Mouse (Mus musculus) megakaryocyte, adult 5-6 weeks (primary cell): ENCODE measurements around the gene Gmeb2. TPM values are rescaled to one million over a fixed set of nuclear protein-coding genes. Genes with fewer than 3 reads are reported as not detected.
A peak's percentile ranks its signal among the peaks of the same experiment; 100 is the strongest.

Experiments used
- ATAC-seq: 2 replicates; pipeline ENCODE4 v1.8.0; 2016; ENCODE audit warnings: mild to moderate bottlenecking, inconsistent platforms; ENCODE audit not compliant: poor library complexity, severe bottlenecking
- total RNA-seq, 2 experiments: library from RNA; stranded (forward) in 1 of 2; stranded (reverse) in 1 of 2; fragments of 153-499, 151-499 nt in 1 of 2; fragments of 221-1000, 200-1000 nt in 1 of 2; gene quantifications; 2 replicates each; pipeline versions ENCODE4 v1.2.3 to v1.2.4; 2015 to 2017

Gmeb2 gene
- total RNA-seq, 2 experiments from 2014 or later, result 12.5 to 13.4 TPM

DNA sequence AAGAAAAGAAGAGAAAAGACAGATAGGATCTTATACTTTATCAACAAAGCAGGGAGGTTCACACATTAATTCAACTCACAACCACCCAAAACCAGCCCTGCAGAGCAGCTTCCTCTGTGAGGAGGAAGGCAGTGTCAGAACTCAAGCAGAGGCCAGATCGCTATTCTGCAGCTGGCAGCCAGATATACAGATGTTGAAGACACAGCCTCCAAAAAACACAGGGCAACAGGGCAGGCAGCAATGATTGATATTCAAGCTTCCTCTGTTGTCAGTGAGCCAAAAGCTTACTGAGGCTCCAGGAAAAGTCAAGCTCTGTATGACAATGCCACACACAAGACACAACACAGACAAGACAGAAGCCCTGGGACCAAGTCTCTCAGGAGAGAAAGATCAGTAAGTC lies 11.1 kb downstream of the Gmeb2 start:
- no peak for ATAC-seq

DNA sequence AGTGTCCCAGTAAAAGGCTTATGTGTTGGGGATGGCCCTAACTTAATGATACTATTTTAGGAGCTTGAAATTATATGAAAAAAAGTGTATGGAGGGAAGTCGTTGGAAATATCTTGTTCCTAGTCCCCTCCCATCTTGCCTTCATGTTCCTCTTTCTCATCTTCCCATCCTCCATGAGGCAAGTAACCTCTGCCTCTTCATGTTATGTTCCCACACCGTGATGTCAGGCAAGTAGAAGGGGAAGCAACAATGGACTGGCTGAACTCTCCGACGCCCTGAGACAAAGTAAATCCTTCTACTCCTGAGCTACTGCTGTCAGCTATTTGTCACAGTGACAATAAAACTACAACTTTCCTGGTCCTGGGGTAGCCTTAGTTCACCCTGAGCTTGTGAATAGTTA lies 13.2 kb downstream of the Gmeb2 start:
- peak; percentile 85 for ATAC-seq

- peak; percentile 51; the same call in 1 of the 2 replicates for ATAC-seq
These were observed 14.0 kb downstream of the Gmeb2 start for GRCm38 (mm10) chr2:181273829-181274228.

GRCm38 (mm10) chr2:181272092-181272491 lies 15.7 kb downstream of the Gmeb2 start:
- no peak for ATAC-seq

GRCm38 (mm10) chr2:181266839-181267238 lies 21.0 kb downstream of the Gmeb2 start:
- no peak for ATAC-seq

GRCm38 (mm10) chr2:181253248-181253647 lies 34.6 kb downstream of the Gmeb2 start:
- no peak for ATAC-seq

GRCm38 (mm10) chr2:181251841-181252240 lies 36.0 kb downstream of the Gmeb2 start:
- ATAC-seq, result no peak

DNA sequence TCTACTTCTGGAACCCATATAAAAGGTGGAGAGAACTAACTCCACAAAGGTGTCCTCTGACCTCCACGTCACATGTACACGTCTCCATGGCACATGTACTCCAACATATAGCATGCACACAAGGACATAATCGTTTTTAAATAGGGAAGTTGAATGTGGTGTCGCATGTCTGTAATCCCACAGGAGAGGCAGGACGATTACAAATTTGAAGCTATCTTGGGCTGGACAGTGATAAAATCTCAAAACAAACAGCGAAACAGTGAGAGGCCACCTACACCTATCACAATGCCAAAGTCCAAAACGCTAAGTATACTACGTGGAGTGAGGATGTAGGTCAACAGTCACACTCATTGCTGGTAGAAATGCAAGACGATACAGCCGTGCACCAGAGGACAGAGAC lies 38.6 kb downstream of the Gmeb2 start:
- no peak for ATAC-seq

- no peak for ATAC-seq
These were observed 42.8 kb downstream of the Gmeb2 start for GRCm38 (mm10) chr2:181245031-181245430.

- peak; percentile 87 for ATAC-seq
These were observed 44.0 kb downstream of the Gmeb2 start for GRCm38 (mm10) chr2:181243706-181244394.

GRCm38 (mm10) chr2:181242314-181242665 lies 45.5 kb downstream of the Gmeb2 start:
- ATAC-seq, result no peak

GRCm38 (mm10) chr2:181241602-181242313 lies 46.1 kb downstream of the Gmeb2 start, which contains the start of gene Helz2:
Gene Helz2 (minus strand): TSS chr2:181242027.
- peak; percentile 69 for ATAC-seq

GRCm38 (mm10) chr2:181240806-181241440 lies 46.9 kb downstream of the Gmeb2 start:
- no peak for ATAC-seq

DNA sequence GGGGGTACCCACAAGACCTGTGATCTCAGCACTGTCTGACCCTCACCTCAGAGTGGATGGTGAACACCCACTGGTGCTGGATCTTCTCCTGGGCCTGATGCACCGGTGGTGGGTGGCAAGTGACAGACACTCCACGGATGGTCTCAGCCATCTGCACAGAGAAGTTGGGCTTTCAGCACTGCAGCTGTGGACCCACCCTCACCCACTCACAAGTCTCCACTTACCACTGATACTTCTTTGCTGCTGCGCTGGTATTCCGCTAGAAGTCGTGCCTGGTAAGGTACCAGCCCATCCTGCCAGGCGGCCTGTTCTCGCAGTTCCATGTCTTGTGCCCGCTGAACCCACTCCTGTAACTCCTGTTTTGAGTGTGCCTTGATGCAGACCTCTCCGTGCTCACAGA lies 48.6 kb downstream of the Gmeb2 start:
- ATAC-seq, result no peak

DNA sequence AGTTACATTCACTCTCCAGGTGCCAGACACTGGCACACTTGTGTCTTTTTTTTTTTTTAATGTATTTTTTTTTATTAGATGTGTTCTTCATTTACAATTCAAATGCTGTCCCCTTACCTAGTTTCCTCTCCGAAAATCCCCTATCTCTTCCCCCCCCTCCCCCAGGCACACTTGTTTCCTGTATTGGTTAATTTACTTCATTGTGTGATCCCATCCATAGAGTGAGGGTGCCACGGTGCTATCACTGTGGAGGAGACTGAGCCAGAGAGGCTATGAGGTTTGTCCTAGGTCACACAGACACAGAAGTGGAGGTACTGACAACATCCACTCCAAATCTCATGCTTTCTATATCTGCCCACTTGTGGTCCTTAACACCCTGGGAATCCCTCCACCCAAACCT lies 49.0 kb downstream of the Gmeb2 start:
- ATAC-seq, result no peak

GRCm38 (mm10) chr2:181238091-181238610 lies 49.7 kb downstream of the Gmeb2 start:
- no peak for ATAC-seq

DNA sequence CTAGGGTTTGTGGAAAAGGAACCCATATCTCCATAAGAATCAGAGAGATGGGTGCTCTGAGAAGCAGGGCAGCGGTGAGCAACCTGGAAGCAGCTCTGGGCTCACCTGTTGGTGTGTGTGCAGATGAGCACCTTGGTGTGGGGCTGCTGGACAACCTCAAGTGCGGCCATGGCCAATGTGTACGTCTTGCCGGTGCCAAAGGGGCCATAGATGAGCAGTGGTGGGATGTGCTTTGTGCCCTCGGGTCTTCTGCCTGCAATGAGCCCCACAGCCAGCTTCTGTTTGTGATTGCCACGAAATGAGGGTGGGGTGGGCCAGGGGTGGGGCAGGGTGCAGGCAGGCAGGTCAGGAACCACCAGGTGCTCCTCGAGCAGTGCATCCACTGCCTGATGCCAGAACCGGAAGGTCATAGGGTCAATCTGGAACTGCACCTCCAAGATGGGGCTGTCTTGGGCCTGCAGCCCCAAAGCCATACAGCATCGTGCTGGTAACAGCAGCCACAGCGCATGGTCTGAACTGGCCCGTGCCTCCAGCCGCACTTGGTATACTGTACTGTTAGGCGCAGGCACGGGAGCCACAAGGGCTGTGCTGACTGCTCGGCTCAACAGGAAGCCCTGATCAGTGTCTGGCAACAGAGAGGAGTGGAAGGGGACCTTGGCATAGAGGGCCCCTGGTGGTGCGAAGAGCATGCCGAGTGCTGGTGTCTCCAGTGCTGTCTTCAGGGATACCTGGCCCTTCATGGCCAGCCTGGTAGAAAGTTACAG lies 50.4 kb downstream of the Gmeb2 start:
- ATAC-seq, result no peak

- ATAC-seq, result no peak
These were observed 51.9 kb downstream of the Gmeb2 start for GRCm38 (mm10) chr2:181235681-181236566.

- no peak for ATAC-seq
These were observed 53.2 kb downstream of the Gmeb2 start for GRCm38 (mm10) chr2:181234680-181235079.

DNA sequence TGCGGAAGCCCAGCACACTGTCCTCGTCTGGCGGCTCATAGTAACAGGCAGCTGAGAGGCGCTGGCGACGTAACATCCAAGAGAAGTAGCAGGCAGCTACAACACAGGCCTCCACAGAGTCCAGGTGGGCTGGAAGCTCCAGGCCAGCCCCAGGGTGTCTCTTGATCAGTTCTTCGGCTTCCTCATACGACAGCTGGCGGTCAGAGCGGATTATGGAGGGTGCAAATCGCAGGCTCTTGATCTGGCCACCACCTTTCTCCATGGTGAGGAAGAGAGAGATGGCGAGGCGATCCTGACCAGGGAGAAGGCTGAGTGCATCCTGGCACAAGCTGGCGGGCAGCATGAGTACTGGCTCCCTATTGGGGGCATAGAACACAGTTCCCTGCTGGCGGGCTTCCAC lies 54.4 kb downstream of the Gmeb2 start:
- ATAC-seq, result no peak
